Mouse (Mus musculus) forebrain, embryonic 12.5 days (tissue): ENCODE measurements around the gene B3galt6. TPM values are rescaled to one million over a fixed set of nuclear protein-coding genes. Genes with fewer than 3 reads are reported as not detected.
A peak's percentile ranks its signal among the peaks of the same experiment; 100 is the strongest.

Experiments
- ATAC-seq: fragments of 200-750 bp; cut with Nextera tagmentation; 2 replicates; pipeline ENCODE4 v1.8.0; 2017; ENCODE audit warnings: moderate TSS enrichment; ENCODE audit not compliant: low FRiP score
- H3K27ac ChIP-seq: fragments of 300-500 bp; sonication (generic); 2 replicates; pipeline ENCODE4 v1.5.1; 2016; ENCODE audit warnings: mild to moderate bottlenecking
- H3K27me3 ChIP-seq: fragments of 300-500 bp; sonication (generic); 2 replicates; pipeline ENCODE4 v1.6.1; 2016; ENCODE audit warnings: mild to moderate bottlenecking
- H3K36me3 ChIP-seq: fragments of 300-500 bp; sonication (generic); replicated peaks from 2 replicates; pipeline ENCODE4 v1.6.1; 2016; ENCODE audit warnings: mild to moderate bottlenecking
- H3K4me1 ChIP-seq: fragments of 300-500 bp; sonication (generic); 2 replicates; pipeline ENCODE4 v1.6.1; 2016
- H3K4me2 ChIP-seq: fragments of 300-500 bp; sonication (generic); 2 replicates; pipeline ENCODE4 v1.6.1; 2016; ENCODE audit warnings: mild to moderate bottlenecking, moderate library complexity
- H3K4me3 ChIP-seq: fragments of 300-500 bp; sonication (generic); replicated peaks from 2 replicates; pipeline ENCODE4 v1.5.1; 2016; ENCODE audit warnings: mild to moderate bottlenecking
- H3K9ac ChIP-seq: fragments of 300-500 bp; sonication (generic); 2 replicates; pipeline ENCODE4 v1.6.1; 2016; ENCODE audit warnings: mild to moderate bottlenecking
- H3K9me3 ChIP-seq: fragments of 300-500 bp; sonication (generic); 2 replicates; pipeline ENCODE4 v1.6.1; 2016
- WGBS: fragments of 180-500 bp; shearing (Covaris S2); methylation state at CpG from one replicate; pipeline ENCODE4 v1.1.7; 2016; 5-methylcytosine and 5-hydroxymethylcytosine counted together
- polyA plus RNA-seq: library from polyadenylated mRNA; unstranded; fragments of >200 nt; fragmentation: Nextera tagmentation; extraction: Ambion mirVana; gene quantifications from 2 replicates; pipeline ENCODE4 v1.2.1, GENCODE M21; 2016

Gene B3galt6
- polyA plus RNA-seq, 1 experiment from 2014 or later, result 16.4 TPM

DNA sequence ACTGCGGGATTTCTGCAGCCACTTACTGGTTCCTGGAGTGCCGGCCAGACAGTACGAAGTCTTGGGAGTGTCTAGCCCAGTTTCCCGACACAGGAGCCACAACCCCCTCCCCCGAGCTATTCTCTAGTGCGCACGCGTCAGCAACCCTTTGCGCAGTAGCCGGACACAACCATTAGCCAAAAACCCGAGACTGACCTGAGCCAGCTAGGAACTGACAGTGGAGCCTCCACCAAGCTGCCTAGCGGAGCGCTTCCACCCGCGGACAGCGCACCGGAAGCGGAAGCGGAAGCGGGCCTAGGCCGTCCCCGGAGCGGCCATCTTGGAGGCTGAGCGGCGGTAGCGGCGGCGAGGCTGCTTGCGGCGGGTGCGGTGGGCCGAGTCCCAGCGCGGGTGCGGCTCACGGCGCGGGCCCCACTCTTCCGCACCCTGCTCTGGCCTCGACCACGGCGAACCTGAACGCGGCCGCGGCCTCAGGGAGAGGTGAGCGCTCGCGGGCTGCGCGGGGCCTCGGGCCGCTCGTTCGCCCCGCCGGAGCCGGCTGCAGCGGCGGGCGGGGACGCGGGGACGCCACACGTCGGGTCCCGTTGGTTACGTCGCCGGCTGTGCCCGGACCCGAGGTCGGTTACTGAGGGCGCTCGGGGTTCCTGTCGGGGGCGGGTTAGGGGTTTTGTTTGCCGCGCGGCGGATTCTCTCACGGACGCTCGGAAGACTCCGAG lies 48.8 kb downstream of the B3galt6 start, which contains the start of gene Ube2j2:
TSS of gene Ube2j2 (plus strand) at position 298 of the 716 bp plus-strand sequence.
- peak within 1 kb of the TSS; percentile 95 for H3K9ac ChIP-seq
- peak within 1 kb of the TSS; percentile 99 for H3K4me3 ChIP-seq
- H3K4me1 ChIP-seq, result peaks cover 18% of the 10 kb centered on the region
- H3K4me2 ChIP-seq, result peak within 1 kb of the TSS; percentile 95
- H3K9me3 ChIP-seq, result no peaks in the 10 kb centered on the region
- WGBS, result under 1% methylated on average over 85 of the region's 85 CpGs
- H3K27ac ChIP-seq, result peak within 1 kb of the TSS; percentile 82
- H3K27me3 ChIP-seq, result peaks cover 7% of the 10 kb centered on the region; the same call in 1 of the 2 replicates
- ATAC-seq, result peak; percentile 99
- H3K36me3 ChIP-seq, result peaks cover 24% of the 10 kb centered on the region

DNA sequence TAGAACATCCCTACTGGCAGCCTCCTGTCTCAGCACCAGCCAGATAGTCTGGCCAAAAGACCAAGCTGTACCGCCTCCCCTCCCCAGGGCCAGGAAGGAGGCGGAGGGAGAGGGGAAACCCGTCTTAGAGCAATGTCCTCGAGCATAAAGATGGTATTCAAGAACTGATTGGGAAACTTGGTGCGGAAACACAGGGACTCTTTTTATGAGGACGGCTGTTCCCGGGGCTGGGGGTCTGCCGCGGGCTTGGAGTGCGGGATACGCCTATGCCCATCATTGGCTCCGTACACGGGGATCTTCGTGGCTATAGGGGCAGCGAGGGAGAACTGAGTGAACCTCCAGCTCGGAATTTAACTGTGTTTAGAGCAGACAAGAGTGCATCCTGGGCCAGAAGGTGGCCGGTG lies 49.4 kb downstream of the B3galt6 start:
- H3K4me3 ChIP-seq, result peak overlapping the region; percentile 99

More for the DNA sequence above, 49.4 kb downstream of the B3galt6 start:
- H3K27me3 ChIP-seq, result peaks cover 7% of the 10 kb centered on the region; the same call in 1 of the 2 replicates
- peak overlapping the region; percentile 95 for H3K4me2 ChIP-seq
- no peaks in the 10 kb centered on the region for H3K9me3 ChIP-seq
- H3K36me3 ChIP-seq, result peaks cover 18% of the 10 kb centered on the region
- peak overlapping the region; percentile 95 for H3K9ac ChIP-seq
- peak; percentile 59; the same call in 1 of the 2 replicates for ATAC-seq
- 2% methylated on average over 17 of the region's 17 CpGs for WGBS
- H3K27ac ChIP-seq, result peak overlapping the region; percentile 82
- H3K4me1 ChIP-seq, result peaks cover 18% of the 10 kb centered on the region

Other genes with a start within 250 kb of the B3galt6 start
- gene Atad3a, start 231.6 kb downstream of the B3galt6 start, polyA plus RNA-seq, result 95.3 and 99.0 TPM in 2 replicates
- gene Vwa1, start 218.0 kb downstream of the B3galt6 start, polyA plus RNA-seq, result 9.8 and 11.5 TPM in 2 replicates
- gene Tmem88b, start 206.8 kb downstream of the B3galt6 start, polyA plus RNA-seq, result 0.22 and 0.35 TPM in 2 replicates
- gene Ankrd65, start 202.2 kb downstream of the B3galt6 start, polyA plus RNA-seq, result not detected in 2 replicates
- 209 and 210 TPM in 2 replicates for gene Mrpl20, start 189.8 kb downstream of the B3galt6 start, polyA plus RNA-seq
- gene Ccnl2, start 180.2 kb downstream of the B3galt6 start, polyA plus RNA-seq, result 195 and 202 TPM in 2 replicates
- gene Aurkaip1, start 161.4 kb downstream of the B3galt6 start, polyA plus RNA-seq, result 131 and 132 TPM in 2 replicates
- gene Mxra8, start 153.0 kb downstream of the B3galt6 start, polyA plus RNA-seq, result 22.9 and 24.3 TPM in 2 replicates
- gene Dvl1, start 145.2 kb downstream of the B3galt6 start, polyA plus RNA-seq, result 6.1 and 9.2 TPM in 2 replicates
- 0.51 and 0.61 TPM in 2 replicates for gene Tas1r3, start 129.3 kb downstream of the B3galt6 start, polyA plus RNA-seq
- 17.9 and 23.4 TPM in 2 replicates for gene Cptp, start 123.2 kb downstream of the B3galt6 start, polyA plus RNA-seq
- 92.2 and 94.1 TPM in 2 replicates for gene Ints11, start 123.1 kb downstream of the B3galt6 start, polyA plus RNA-seq
- 44.6 and 48.8 TPM in 2 replicates for gene Pusl1, start 100.9 kb downstream of the B3galt6 start, polyA plus RNA-seq
- 47.9 and 57.2 TPM in 2 replicates for gene Acap3, start 100.8 kb downstream of the B3galt6 start, polyA plus RNA-seq
- 154 and 159 TPM in 2 replicates for gene Ube2j2, start 48.8 kb downstream of the B3galt6 start, polyA plus RNA-seq
- gene C1qtnf12, start 30.3 kb downstream of the B3galt6 start, polyA plus RNA-seq, result 10.9 and 11.6 TPM in 2 replicates
- gene Sdf4, start 223 bp upstream of the B3galt6 start, polyA plus RNA-seq, result 115 and 117 TPM in 2 replicates
- 0.70 and 1.2 TPM in 2 replicates for gene Tnfrsf4, start 21.2 kb upstream of the B3galt6 start, polyA plus RNA-seq
- 1.3 and 1.4 TPM in 2 replicates for gene Tnfrsf18, start 33.5 kb upstream of the B3galt6 start, polyA plus RNA-seq
- gene Ttll10, start 66.8 kb upstream of the B3galt6 start, polyA plus RNA-seq, result 0.22 and 0.37 TPM in 2 replicates
- 68.9 and 69.0 TPM in 2 replicates for gene 9430015G10Rik, start 117.3 kb upstream of the B3galt6 start, polyA plus RNA-seq
- 1.2 and 1.3 TPM in 2 replicates for gene Rnf223, start 137.9 kb upstream of the B3galt6 start, polyA plus RNA-seq
- 139 and 152 TPM in 2 replicates for gene Agrn, start 204.8 kb upstream of the B3galt6 start, polyA plus RNA-seq
- 0.64 and 0.79 TPM in 2 replicates for gene Isg15, start 208.2 kb upstream of the B3galt6 start, polyA plus RNA-seq
- gene AW011738, start 210.7 kb upstream of the B3galt6 start, polyA plus RNA-seq, result 7.1 and 8.2 TPM in 2 replicates
- 2.1 and 2.4 TPM in 2 replicates for gene Perm1, start 223.2 kb upstream of the B3galt6 start, polyA plus RNA-seq
- gene Plekhn1, start 242.2 kb upstream of the B3galt6 start, polyA plus RNA-seq, result 27.6 and 28.5 TPM in 2 replicates
- 90.4 and 95.7 TPM in 2 replicates for gene Noc2l, start 243.4 kb upstream of the B3galt6 start, polyA plus RNA-seq